Mouse (Mus musculus) erythroblast, embryonic 14.5 days (primary cell): ENCODE measurements around the gene Nkain2. TPM values are rescaled to one million over a fixed set of nuclear protein-coding genes. Genes with fewer than 3 reads are reported as not detected.
"Not testable (repeated sequence)": the region's sequence is repeated elsewhere in the genome, so short reads cannot be mapped to it uniquely, and the experiment has no call there.

ENCODE experiments used
- H3K27me3 ChIP-seq: 2 replicates; pipeline ENCODE4 v1.6.1; 2012; ENCODE audit warnings: inconsistent platforms; ENCODE audit not compliant: control insufficient read depth
- H3K36me3 ChIP-seq: 2 replicates; pipeline ENCODE4 v1.6.1; 2012; ENCODE audit warnings: mild to moderate bottlenecking, inconsistent platforms; ENCODE audit not compliant: control insufficient read depth
- H3K4me1 ChIP-seq: 2 replicates; pipeline ENCODE4 v1.6.1; 2012; ENCODE audit warnings: inconsistent platforms; ENCODE audit not compliant: control insufficient read depth
- H3K4me3 ChIP-seq: replicated peaks from 2 replicates; pipeline ENCODE3; 2012; ENCODE audit warnings: moderate library complexity, mild to moderate bottlenecking, inconsistent platforms
- H3K9me3 ChIP-seq: 2 replicates; pipeline ENCODE4 v1.6.1; 2012; ENCODE audit warnings: low read length, inconsistent platforms, mixed read lengths; ENCODE audit not compliant: control insufficient read depth
- GATA1 ChIP-seq: IDR thresholded peaks from 2 replicates; pipeline ENCODE4 v1.6.1; 2012; ENCODE audit warnings: low read length, inconsistent platforms, mixed read lengths
- TAL1 ChIP-seq: IDR thresholded peaks from 3 replicates; pipeline ENCODE4 v1.6.1; 2012; ENCODE audit warnings: low read length, inconsistent platforms, mixed read lengths
- polyA plus RNA-seq: library from polyadenylated mRNA; stranded (reverse); fragments of >175 nt; gene quantifications from 2 replicates; pipeline ENCODE4 v1.2.3, GENCODE M21; 2012

Gene Nkain2
- polyA plus RNA-seq, 1 experiment, result not detected

GRCm38 (mm10) chr10:32029996-32030395 is 860.3 kb downstream of the Nkain2 start:
- no peaks in the 10 kb centered on the region for H3K27me3 ChIP-seq
- TF ChIP-seq GATA1, result no peak

DNA sequence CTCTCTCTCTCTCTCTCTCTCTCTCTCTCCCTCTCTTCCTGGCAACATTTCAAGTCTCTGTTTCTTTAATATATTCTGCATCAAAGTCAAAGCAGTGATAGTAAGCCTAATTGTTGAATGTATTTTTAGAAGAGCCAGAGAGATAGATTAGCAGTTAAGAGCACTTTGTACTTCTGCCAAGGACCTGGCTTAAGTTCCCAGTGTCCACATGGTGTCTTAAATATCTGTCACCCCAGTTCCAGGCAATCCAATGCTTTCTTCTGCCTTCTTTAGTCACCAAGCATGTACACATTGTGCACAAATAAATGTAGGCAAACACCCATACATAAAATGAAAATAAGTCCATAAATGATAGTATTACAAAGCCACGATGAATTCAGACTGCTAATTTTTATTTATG is 871.9 kb downstream of the Nkain2 start:
- TF ChIP-seq TAL1, result no peak
- no peak for TF ChIP-seq GATA1
- Histone ChIP-seq H3K9me3 (no peaks in the 10 kb centered on the region), H3K36me3 (no peaks in the 10 kb centered on the region), H3K4me1 (no peaks in the 10 kb centered on the region), H3K4me3 (no peak overlapping the region), H3K27me3 (no peaks in the 10 kb centered on the region)

More at GRCm38 (mm10) chr10:32029996-32030395, 860.3 kb downstream of the Nkain2 start:
- H3K4me3 ChIP-seq, result no peak overlapping the region
- H3K36me3 ChIP-seq, result no peaks in the 10 kb centered on the region
- H3K9me3 ChIP-seq, result no peaks in the 10 kb centered on the region
- no peaks in the 10 kb centered on the region for H3K4me1 ChIP-seq

DNA sequence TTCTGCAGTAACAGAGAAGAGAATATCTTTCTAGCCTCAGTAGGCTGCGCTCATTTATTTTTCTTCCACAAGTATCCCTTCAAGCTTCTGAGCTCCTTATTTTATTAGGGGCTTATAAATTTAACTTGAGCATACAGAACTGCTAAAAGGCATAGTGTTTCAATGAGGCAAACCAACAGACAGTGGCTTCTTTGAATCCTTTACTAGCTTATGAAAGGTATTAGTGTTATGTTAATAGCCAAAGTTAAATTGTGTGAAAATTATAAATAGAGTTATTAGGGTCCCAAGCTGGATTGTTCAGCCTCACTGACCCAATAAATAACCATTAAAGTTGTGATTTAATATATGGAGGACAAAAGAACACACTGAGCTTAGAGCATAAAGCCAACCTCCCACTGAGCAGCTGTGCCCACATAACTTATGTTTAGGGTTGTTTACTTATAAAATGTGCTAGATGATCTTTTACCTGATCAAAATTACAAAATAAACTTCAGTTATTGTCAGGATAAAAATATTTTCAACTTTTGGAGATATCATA is 889.0 kb downstream of the Nkain2 start:
- H3K9me3 ChIP-seq, result no peaks in the 10 kb centered on the region
- H3K36me3 ChIP-seq, result no peaks in the 10 kb centered on the region
- H3K27me3 ChIP-seq, result no peaks in the 10 kb centered on the region
- no peak overlapping the region for H3K4me3 ChIP-seq
- no peaks in the 10 kb centered on the region for H3K4me1 ChIP-seq
- TF ChIP-seq GATA1, result no peak
- TF ChIP-seq TAL1, result no peak

- Histone ChIP-seq H3K27me3 (no peaks in the 10 kb centered on the region), H3K36me3 (no peaks in the 10 kb centered on the region), H3K4me1 (no peaks in the 10 kb centered on the region), H3K4me3 (no peak overlapping the region), H3K9me3 (peaks cover 2% of the 10 kb centered on the region; the same call in 1 of the 2 replicates)
- TF ChIP-seq TAL1, result no peak
- TF ChIP-seq GATA1, result no peak
These were observed 897.1 kb downstream of the Nkain2 start for GRCm38 (mm10) chr10:31993205-31993604.

- no peaks in the 10 kb centered on the region for H3K4me1 ChIP-seq
- no peaks in the 10 kb centered on the region for H3K9me3 ChIP-seq
- no peaks in the 10 kb centered on the region for H3K36me3 ChIP-seq
- H3K27me3 ChIP-seq, result no peaks in the 10 kb centered on the region
- TF ChIP-seq TAL1, result no peak
- no peak for TF ChIP-seq GATA1
- H3K4me3 ChIP-seq, result no peak overlapping the region
These were observed 911.9 kb downstream of the Nkain2 start for GRCm38 (mm10) chr10:31978387-31978786.

- Histone ChIP-seq H3K27me3 (no peaks in the 10 kb centered on the region), H3K36me3 (no peaks in the 10 kb centered on the region), H3K9me3 (no peaks in the 10 kb centered on the region), H3K4me3 (no peak overlapping the region), H3K4me1 (no peaks in the 10 kb centered on the region)
- no peak for TF ChIP-seq TAL1
- no peak for TF ChIP-seq GATA1
These were observed 943.0 kb downstream of the Nkain2 start for GRCm38 (mm10) chr10:31947178-31947726.

DNA sequence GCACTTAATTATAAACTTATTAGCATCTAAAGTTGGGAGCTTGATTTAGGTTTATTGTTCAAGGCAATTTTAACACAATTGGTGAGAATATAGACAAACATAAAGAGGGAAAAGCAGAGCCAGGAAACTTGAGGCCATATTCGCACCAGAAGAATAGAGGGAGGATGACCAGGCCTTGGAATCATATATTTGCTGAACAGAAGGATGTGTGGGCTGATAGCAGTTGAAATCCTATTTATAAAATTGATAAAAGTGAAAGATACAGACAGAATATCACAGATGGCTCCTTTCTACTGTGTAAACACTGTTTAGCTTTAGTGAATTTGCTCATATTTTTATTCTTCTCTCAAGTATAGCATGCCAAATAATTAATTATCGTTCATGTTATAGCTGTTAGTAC is 958.3 kb downstream of the Nkain2 start:
- Histone ChIP-seq H3K9me3 (no peaks in the 10 kb centered on the region), H3K36me3 (no peaks in the 10 kb centered on the region), H3K4me1 (no peaks in the 10 kb centered on the region), H3K27me3 (no peaks in the 10 kb centered on the region), H3K4me3 (no peak overlapping the region)
- no peak for TF ChIP-seq GATA1
- no peak for TF ChIP-seq TAL1

DNA sequence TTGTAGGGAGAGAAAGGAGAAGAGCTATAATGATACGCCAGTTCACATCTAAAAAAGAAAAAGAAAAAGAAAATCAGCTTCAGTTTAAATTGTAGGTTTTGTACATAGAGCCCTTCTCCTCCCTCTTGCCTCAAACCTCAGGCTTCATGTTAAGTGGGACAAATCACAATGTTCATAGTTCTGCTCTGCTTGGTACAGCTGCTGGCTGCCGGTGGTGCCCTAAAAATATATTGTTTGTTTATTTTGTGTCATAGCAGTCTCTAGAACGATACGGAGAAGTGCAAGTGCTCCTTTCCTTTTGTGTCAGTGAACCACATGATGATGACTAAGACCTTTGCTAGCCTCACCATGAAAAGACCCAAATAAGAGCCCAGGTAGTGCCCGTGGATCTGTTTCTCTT is 962.6 kb downstream of the Nkain2 start:
- no peaks in the 10 kb centered on the region for H3K36me3 ChIP-seq
- no peaks in the 10 kb centered on the region for H3K27me3 ChIP-seq
- TF ChIP-seq GATA1, result no peak
- H3K9me3 ChIP-seq, result peaks cover 6% of the 10 kb centered on the region; the same call in 1 of the 2 replicates
- no peaks in the 10 kb centered on the region for H3K4me1 ChIP-seq
- no peak overlapping the region for H3K4me3 ChIP-seq

DNA sequence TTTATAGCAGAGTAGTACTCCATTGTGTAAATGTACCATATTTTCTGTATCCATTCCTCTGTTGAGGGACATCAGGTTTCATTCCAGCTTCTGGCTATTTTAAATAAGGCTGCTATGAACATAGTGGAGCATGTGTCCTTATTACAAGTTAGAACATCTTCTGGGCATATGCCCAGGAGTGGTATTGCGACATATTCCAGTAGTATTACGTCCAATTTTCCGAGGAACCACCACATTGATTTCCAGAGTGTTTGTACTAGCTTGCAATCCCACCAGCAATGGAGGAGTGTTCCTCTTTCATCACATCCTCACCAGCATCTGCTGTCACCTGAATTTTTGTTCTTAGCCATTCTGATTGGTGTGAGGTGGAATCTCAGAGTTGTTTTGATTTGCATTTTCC is 969.4 kb downstream of the Nkain2 start:
- H3K4me1 ChIP-seq, H3K27me3 ChIP-seq, H3K9me3 ChIP-seq, H3K36me3 ChIP-seq, H3K4me3 ChIP-seq: not testable (repeated sequence)

- no peaks in the 10 kb centered on the region for H3K27me3 ChIP-seq
These were observed 982.8 kb downstream of the Nkain2 start for GRCm38 (mm10) chr10:31907488-31907887.

More at GRCm38 (mm10) chr10:31907488-31907887, 982.8 kb downstream of the Nkain2 start:
- no peaks in the 10 kb centered on the region for H3K4me1 ChIP-seq
- TF ChIP-seq GATA1 (no peak), TAL1 (no peak)
- no peaks in the 10 kb centered on the region for H3K9me3 ChIP-seq
- H3K4me3 ChIP-seq, result no peak overlapping the region
- H3K36me3 ChIP-seq, result no peaks in the 10 kb centered on the region
